Mouse (Mus musculus): Measurements from ENCODE around the gene Nubp2.

DNA sequence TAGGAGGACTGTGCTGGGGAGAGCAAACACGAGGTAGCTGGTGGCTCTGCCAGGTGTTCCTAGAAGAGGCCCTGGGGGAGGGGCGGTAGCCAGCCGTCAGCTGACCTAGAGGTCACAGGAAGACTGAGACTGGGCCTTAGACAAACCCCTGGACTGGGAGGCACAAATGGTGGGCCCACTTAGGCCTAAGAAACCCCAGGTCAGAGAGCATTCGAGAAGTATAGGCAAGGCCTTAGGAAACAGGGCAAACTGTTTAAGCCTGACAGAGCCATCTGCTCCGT, 8.1 kb downstream of the Nubp2 start:
- TF ChIP-seq POLR2A (IDR thresholded peaks at IDR 0.05; ENCODE audit: low read depth, low read length) (no peak), CTCF (conservative IDR thresholded peaks at IDR 0.05; ENCODE audit: insufficient read depth, insufficient read length, low read depth, low read length) (no peak)
